12 mouse cellular contexts compared by ENCODE assay signal in the genomic region with DNA sequence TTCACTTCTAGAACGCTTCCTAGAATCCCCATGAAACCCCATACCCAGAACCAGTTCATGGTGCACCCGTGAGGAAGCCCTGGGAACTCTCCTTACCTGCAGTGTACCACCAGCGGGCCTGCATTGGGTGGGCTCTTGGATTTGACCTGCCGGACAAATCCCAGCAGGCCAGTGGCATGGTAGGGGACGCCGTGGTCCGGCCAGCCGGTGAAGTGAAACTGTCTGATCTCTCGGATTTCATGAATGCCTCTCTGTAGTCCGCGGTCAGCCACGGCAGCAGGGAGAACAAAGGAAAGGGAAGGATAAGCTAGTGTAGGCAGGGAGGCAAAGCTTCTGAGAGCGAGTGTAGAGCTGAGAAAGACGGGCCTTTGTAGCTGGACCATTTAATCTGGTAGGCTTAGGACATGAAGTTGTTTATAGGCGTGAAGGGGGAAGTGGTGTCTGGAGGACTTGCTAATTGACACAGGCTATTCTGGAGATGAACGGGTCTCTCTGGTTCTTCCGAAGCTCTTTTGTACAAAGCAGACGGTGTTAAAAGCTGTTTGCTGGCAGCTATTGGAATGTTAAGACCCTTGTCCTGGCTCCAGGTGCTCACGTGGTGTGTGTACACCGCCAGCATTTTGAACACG.
A peak's percentile ranks its signal among the peaks of the same experiment; 100 is the strongest.
DNase-seq lines count a peak whose midpoint lies in the region; ATAC-seq lines count a peak whose summit lies in the region.
"Had no signal": no experiment of that assay in that cellular context is flagged by ENCODE, and none has a peak within 500 bp of the region (broad histone marks: within the 10 kb centered on the region; RNA-seq: fewer than 3 reads in every experiment).

No protein-coding gene starts in this region.

- no peaks in the 10 kb centered on the region for H3K27me3 ChIP-seq in kidney, embryonic 15.5 days
- no peaks in the 10 kb centered on the region for H3K27me3 ChIP-seq in embryonic facial prominence, embryonic 15.5 days
- no peaks in the 10 kb centered on the region for H3K27me3 ChIP-seq in limb, embryonic 11.5 days (ENCODE audit: control insufficient read depth, insufficient read depth, low read length)
- no peaks in the 10 kb centered on the region for H3K27me3 ChIP-seq in neural tube, embryonic 13.5 days
- H3K27me3 ChIP-seq: CH12.LX had no signal

- no peaks in the 10 kb centered on the region for H3K9me3 ChIP-seq in kidney, embryonic 15.5 days (replicated peaks)
- no peaks in the 10 kb centered on the region for H3K9me3 ChIP-seq in embryonic facial prominence, embryonic 15.5 days (replicated peaks)
- H3K9me3 ChIP-seq in limb, embryonic 11.5 days (ENCODE audit: control insufficient read depth, low read length) = no peaks in the 10 kb centered on the region
- H3K9me3 ChIP-seq in neural tube, embryonic 13.5 days = no peaks in the 10 kb centered on the region

- no peak overlapping the region for H3K4me3 ChIP-seq in kidney, embryonic 15.5 days (replicated peaks)
- no peak overlapping the region for H3K4me3 ChIP-seq in embryonic facial prominence, embryonic 15.5 days (replicated peaks)
- H3K4me3 ChIP-seq in limb, embryonic 11.5 days (ENCODE audit: low read depth, low read length) = no peak overlapping the region
- no peak overlapping the region for H3K4me3 ChIP-seq in neural tube, embryonic 13.5 days
- H3K4me3 ChIP-seq: left cerebral cortex, adult 2 months had no signal

- H3K36me3 ChIP-seq in kidney, embryonic 15.5 days = peaks cover 12% of the 10 kb centered on the region; the same call in 1 of the 2 replicates
- H3K36me3 ChIP-seq in embryonic facial prominence, embryonic 15.5 days = no peaks in the 10 kb centered on the region
- H3K36me3 ChIP-seq in limb, embryonic 11.5 days (ENCODE audit: control insufficient read depth, insufficient read depth, low read length) = no peaks in the 10 kb centered on the region
- no peaks in the 10 kb centered on the region for H3K36me3 ChIP-seq in neural tube, embryonic 13.5 days

- H3K9ac ChIP-seq in kidney, embryonic 15.5 days = no peak overlapping the region
- H3K9ac ChIP-seq in embryonic facial prominence, embryonic 15.5 days = no peak overlapping the region
- H3K9ac ChIP-seq in limb, embryonic 11.5 days (ENCODE audit: low read length) = no peak overlapping the region
- peak overlapping the region; percentile 1; the same call in 1 of the 2 replicates for H3K9ac ChIP-seq in neural tube, embryonic 13.5 days

- peaks cover 51% of the 10 kb centered on the region for H3K4me1 ChIP-seq in kidney, embryonic 15.5 days
- H3K4me1 ChIP-seq in embryonic facial prominence, embryonic 15.5 days = peaks cover 14% of the 10 kb centered on the region
- H3K4me1 ChIP-seq in limb, embryonic 11.5 days (ENCODE audit: control insufficient read depth, insufficient read depth, low read length) = peaks cover 35% of the 10 kb centered on the region
- H3K4me1 ChIP-seq in neural tube, embryonic 13.5 days (replicated peaks) = peaks cover 39% of the 10 kb centered on the region

- WGBS in kidney, embryonic 15.5 days = 41% methylated on average over 21 of the region's 21 CpGs
- WGBS in embryonic facial prominence, embryonic 15.5 days = 30% methylated on average over 21 of the region's 21 CpGs
- WGBS in limb, embryonic 11.5 days = 42% methylated on average over 21 of the region's 21 CpGs
- 25% methylated on average over 21 of the region's 21 CpGs for WGBS in neural tube, embryonic 13.5 days

- DNase-seq in kidney, postnatal 14 days = no peak
- DNase-seq in limb, embryonic 11.5 days (ENCODE audit: low spot score) = no peak
- no peak for DNase-seq in urinary bladder, postnatal 25 days (ENCODE audit: low spot score)
- DNase-seq in adipocyte (ENCODE audit: low spot score) = no peak
- DNase-seq in right cerebral cortex, postnatal 10 days (ENCODE audit: low spot score in 2 of 2) = no peak
- DNase-seq: adrenal gland, postnatal 14 days had no signal

- H3K4me2 ChIP-seq in kidney, embryonic 15.5 days = 0 out of 2 replicates have a peak overlapping the region, but pooled peaks have one; percentile 4
- H3K4me2 ChIP-seq in embryonic facial prominence, embryonic 15.5 days (replicated peaks) = peak overlapping the region; percentile 10; the same call in 1 of the 2 replicates
- no peak overlapping the region; the same call in 1 of the 2 replicates for H3K4me2 ChIP-seq in limb, embryonic 11.5 days (ENCODE audit: low read depth, severe bottlenecking)
- H3K4me2 ChIP-seq in neural tube, embryonic 13.5 days = peak overlapping the region; percentile 11; the same call in 1 of the 2 replicates
- H3K4me2 ChIP-seq: heart, embryonic 11.5 days had no signal

- no peak; the same call in 1 of the 2 replicates for ATAC-seq in kidney, embryonic 15.5 days (replicated peaks; ENCODE audit: low FRiP score)
- no peak for ATAC-seq in embryonic facial prominence, embryonic 15.5 days (ENCODE audit: insufficient number of reproducible peaks, low FRiP score, low TSS enrichment, low read depth)
- ATAC-seq in limb, embryonic 11.5 days (ENCODE audit: insufficient number of reproducible peaks, low FRiP score, low TSS enrichment, low read depth) = 0 out of 2 replicates have a peak, but pooled peaks have one; percentile 11
- peak; percentile 55; the same call in 1 of the 2 replicates for ATAC-seq in neural tube, embryonic 13.5 days (ENCODE audit: low read depth)

- 0 out of 2 replicates have a peak overlapping the region, but pooled peaks have one; percentile 51 for H3K27ac ChIP-seq in kidney, embryonic 15.5 days
- no peak overlapping the region for H3K27ac ChIP-seq in embryonic facial prominence, embryonic 15.5 days (replicated peaks)
- H3K27ac ChIP-seq in limb, embryonic 11.5 days (replicated peaks; ENCODE audit: low read depth, low read length) = 0 out of 2 replicates have a peak overlapping the region, but pooled peaks have one; percentile 15
- peak overlapping the region; percentile 54 for H3K27ac ChIP-seq in neural tube, embryonic 13.5 days (replicated peaks)
- H3K27ac ChIP-seq: left cerebral cortex, adult 2 months had no signal

Comparison
In these comparisons a context has a peak if more than half of its experiments do, and no peak if none do; other contexts are left out.
1. ATAC-seq: peak in limb, embryonic 11.5 days (single experiment) and neural tube, embryonic 13.5 days (single experiment); none in kidney, embryonic 15.5 days (single experiment) and embryonic facial prominence, embryonic 15.5 days (single experiment).